Mouse (Mus musculus) CD8-positive naive resting alpha-beta T cell, adult 57 days (primary cell): ENCODE data around the gene Mthfd1. TPM values are rescaled to one million over a fixed set of nuclear protein-coding genes. Genes with fewer than 3 reads are reported as not detected.

Source experiments
- total RNA-seq: library from RNA; stranded (reverse); gene quantifications from one replicate; pipeline ENCODE4 v1.2.4, GENCODE M21; 2023

Gene Mthfd1
- total RNA-seq: 59.9 TPM

DNA sequence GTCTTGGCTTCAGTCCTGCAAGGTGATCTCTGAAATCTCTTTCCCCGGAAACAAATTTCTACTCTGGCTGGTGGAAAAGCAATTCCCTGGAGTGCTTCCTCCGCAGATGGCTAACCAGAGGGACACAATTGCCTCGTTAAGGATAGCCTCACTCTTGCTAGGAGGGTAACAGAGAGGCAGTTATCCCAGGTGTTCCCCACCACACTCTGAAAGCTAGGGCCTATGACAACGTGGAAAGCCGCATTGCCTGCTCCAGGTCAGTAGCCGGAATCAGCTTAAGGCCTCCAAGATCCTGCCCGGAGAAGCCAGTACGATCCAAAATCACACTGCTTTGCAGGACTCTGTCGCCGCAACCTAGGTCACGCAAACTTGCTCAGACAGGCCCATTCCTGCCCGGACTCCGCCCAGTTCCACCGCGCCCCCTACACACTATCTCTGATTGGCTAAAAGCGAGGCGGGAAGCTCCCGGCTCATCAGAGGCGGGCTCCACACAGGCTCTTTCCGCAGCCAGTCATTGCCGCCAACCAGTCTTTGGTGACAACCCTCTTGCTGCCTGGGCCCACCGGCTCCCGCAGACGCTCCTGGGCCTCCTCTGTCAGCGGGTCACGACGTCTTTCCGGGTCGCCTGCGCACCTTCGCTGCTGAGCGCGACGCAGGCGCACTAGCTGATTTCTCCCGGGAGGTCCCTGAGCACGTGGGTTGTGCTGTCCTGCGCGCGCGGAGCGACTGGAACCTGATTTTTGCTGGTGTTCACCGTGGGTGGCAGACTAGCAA, at the start of gene Mthfd1:
Gene Mthfd1, plus strand, starts transcription at position 574 of the 774 bp plus-strand sequence.

GRCm38 (mm10) chr12:76246646-76247045, 8.5 kb upstream of the Mthfd1 start, which contains the start of gene Tex21:
Tex21 (minus strand) TSS chr12:76246746.

GRCm38 (mm10) chr12:76324679-76325431, 69.8 kb downstream of the Mthfd1 start, which contains the start of gene Akap5:
Akap5 (plus strand) TSS chr12:76324891.

Other genes with a start within 250 kb of the Mthfd1 start
- not detected for gene Esr2, start 78.0 kb upstream of the Mthfd1 start, total RNA-seq
- 0.24 TPM for gene Tex21, start 8.6 kb upstream of the Mthfd1 start, total RNA-seq
- gene Akap5, start 69.6 kb downstream of the Mthfd1 start, total RNA-seq: 0.64 TPM
- 62.9 TPM for gene Zbtb25, start 114.3 kb downstream of the Mthfd1 start, total RNA-seq
- gene Zbtb1, start 115.0 kb downstream of the Mthfd1 start, total RNA-seq: 14.8 TPM
- gene Hspa2, start 148.9 kb downstream of the Mthfd1 start, total RNA-seq: 2.7 TPM
- gene Ppp1r36, start 162.2 kb downstream of the Mthfd1 start, total RNA-seq: not detected